Mouse (Mus musculus) heart, embryonic 15.5 days (tissue): Measurements from ENCODE around the gene Fah. TPM values are rescaled to one million over a fixed set of nuclear protein-coding genes. Genes with fewer than 3 reads are reported as not detected.

ENCODE experiments used
- ATAC-seq: fragments of 200-750 bp; cut with Nextera tagmentation; replicated peaks from 2 replicates; pipeline ENCODE4 v1.8.0; 2017; ENCODE audit warnings: low read depth, moderate TSS enrichment; ENCODE audit not compliant: insufficient number of reproducible peaks, insufficient read depth, low FRiP score
- H3K27ac ChIP-seq: fragments of 300-500 bp; sonication (generic); 2 replicates; pipeline ENCODE4 v1.5.1; 2015; ENCODE audit warnings: mild to moderate bottlenecking, inconsistent platforms
- H3K27me3 ChIP-seq: fragments of 300-500 bp; sonication (generic); 2 replicates; pipeline ENCODE4 v1.6.1; 2015; ENCODE audit warnings: inconsistent platforms
- H3K36me3 ChIP-seq: fragments of 300-500 bp; sonication (generic); 2 replicates; pipeline ENCODE4 v1.6.1; 2015; ENCODE audit warnings: mild to moderate bottlenecking, inconsistent platforms
- H3K4me1 ChIP-seq: fragments of 300-500 bp; sonication (generic); replicated peaks from 2 replicates; pipeline ENCODE4 v1.6.1; 2015; ENCODE audit warnings: inconsistent platforms
- H3K4me2 ChIP-seq: fragments of 300-500 bp; sonication (generic); 2 replicates; pipeline ENCODE4 v1.6.1; 2015; ENCODE audit warnings: inconsistent platforms, mild to moderate bottlenecking, moderate library complexity
- H3K4me3 ChIP-seq: fragments of 300-500 bp; sonication (generic); 2 replicates; pipeline ENCODE4 v1.5.1; 2015; ENCODE audit warnings: mild to moderate bottlenecking, inconsistent platforms
- H3K9ac ChIP-seq: fragments of 300-500 bp; sonication (generic); 2 replicates; pipeline ENCODE4 v1.6.1; 2015; ENCODE audit warnings: mild to moderate bottlenecking, inconsistent platforms
- H3K9me3 ChIP-seq: fragments of 300-500 bp; sonication (generic); replicated peaks from 2 replicates; pipeline ENCODE4 v1.6.1; 2016; ENCODE audit warnings: inconsistent platforms
- WGBS: fragments of 180-500 bp; shearing (Covaris S2); methylation state at CpG from one replicate; pipeline ENCODE4 v1.1.7; 2015; ENCODE audit warnings: mixed read lengths; 5-methylcytosine and 5-hydroxymethylcytosine counted together
- polyA plus RNA-seq: library from polyadenylated mRNA; unstranded; fragments of >200 nt; fragmentation: Nextera tagmentation; extraction: Ambion mirVana; gene quantifications from 2 replicates; pipeline ENCODE4 v1.2.1, GENCODE M21; 2015

Gene Fah
- polyA plus RNA-seq, 1 experiment from 2014 or later: 4.4 TPM

GRCm38 (mm10) chr7:84620956-84621355 lies 14.4 kb upstream of the Fah start:
- Histone ChIP-seq H3K4me1 (no peaks in the 10 kb centered on the region), H3K27ac (no peak overlapping the region), H3K4me3 (no peak overlapping the region), H3K36me3 (peaks cover 32% of the 10 kb centered on the region), H3K9me3 (no peaks in the 10 kb centered on the region), H3K9ac (no peak overlapping the region), H3K27me3 (no peaks in the 10 kb centered on the region), H3K4me2 (no peak overlapping the region)
- WGBS: 90% methylated on average over 3 of the region's 3 CpGs
- ATAC-seq: no peak

- 91% methylated on average over 2 of the region's 2 CpGs for WGBS
- Histone ChIP-seq H3K9me3 (no peaks in the 10 kb centered on the region), H3K4me1 (no peaks in the 10 kb centered on the region), H3K9ac (no peak overlapping the region), H3K36me3 (peaks cover 26% of the 10 kb centered on the region), H3K27ac (no peak overlapping the region), H3K4me3 (no peak overlapping the region), H3K4me2 (no peak overlapping the region), H3K27me3 (no peaks in the 10 kb centered on the region)
- no peak for ATAC-seq
Observed at GRCm38 (mm10) chr7:84618951-84619350, 12.4 kb upstream of the Fah start.

- no peak overlapping the region for H3K9ac ChIP-seq
- H3K36me3 ChIP-seq: peaks cover 7% of the 10 kb centered on the region; the same call in 1 of the 2 replicates
- H3K27ac ChIP-seq: no peak overlapping the region
- H3K4me3 ChIP-seq: no peak overlapping the region
- H3K4me2 ChIP-seq: no peak overlapping the region
- no peaks in the 10 kb centered on the region for H3K27me3 ChIP-seq
- ATAC-seq: no peak
- no peaks in the 10 kb centered on the region for H3K9me3 ChIP-seq
- no peaks in the 10 kb centered on the region for H3K4me1 ChIP-seq
- WGBS: 69% methylated on average over 4 of the region's 4 CpGs
Observed at GRCm38 (mm10) chr7:84612445-84612844, 5.9 kb upstream of the Fah start.

- H3K27ac ChIP-seq: no peak overlapping the region
- no peak overlapping the region for H3K9ac ChIP-seq
- no peaks in the 10 kb centered on the region for H3K36me3 ChIP-seq
- no peak overlapping the region for H3K4me2 ChIP-seq
- ATAC-seq: no peak
- no peak overlapping the region for H3K4me3 ChIP-seq
- H3K9me3 ChIP-seq: no peaks in the 10 kb centered on the region
- H3K27me3 ChIP-seq: no peaks in the 10 kb centered on the region
- peaks cover under 1% of the 10 kb centered on the region; the same call in 1 of the 2 replicates for H3K4me1 ChIP-seq
- 80% methylated on average over 1 of the region's 1 CpGs for WGBS
Observed at GRCm38 (mm10) chr7:84611609-84612008, 5.1 kb upstream of the Fah start.

GRCm38 (mm10) chr7:84605704-84606292 lies 724 bp downstream of the Fah start:
- H3K4me2 ChIP-seq: peak overlapping the region; percentile 98
- under 1% methylated on average over 36 of the region's 36 CpGs for WGBS
- H3K27me3 ChIP-seq: no peaks in the 10 kb centered on the region
- peak overlapping the region; percentile 66 for H3K4me3 ChIP-seq
- H3K36me3 ChIP-seq: no peaks in the 10 kb centered on the region
- no peak overlapping the region for H3K27ac ChIP-seq
- H3K9ac ChIP-seq: peak overlapping the region; percentile 64
- ATAC-seq: peak; percentile 82
- H3K9me3 ChIP-seq: no peaks in the 10 kb centered on the region
- H3K4me1 ChIP-seq: peaks cover 15% of the 10 kb centered on the region

- H3K27ac ChIP-seq: no peak overlapping the region
- H3K4me3 ChIP-seq: peak overlapping the region; percentile 66
- peak; percentile 20; the same call in 1 of the 2 replicates for ATAC-seq
- H3K4me1 ChIP-seq: peaks cover 15% of the 10 kb centered on the region
- H3K4me2 ChIP-seq: peak overlapping the region; percentile 98
- 14% methylated on average over 19 of the region's 19 CpGs for WGBS
- no peaks in the 10 kb centered on the region for H3K9me3 ChIP-seq
- H3K9ac ChIP-seq: peak overlapping the region; percentile 64
- no peaks in the 10 kb centered on the region for H3K36me3 ChIP-seq
- no peaks in the 10 kb centered on the region for H3K27me3 ChIP-seq
Observed at GRCm38 (mm10) chr7:84605033-84605687, 1.4 kb downstream of the Fah start.

GRCm38 (mm10) chr7:84604501-84604900 lies 2.0 kb downstream of the Fah start:
- no peak overlapping the region for H3K27ac ChIP-seq
- H3K9ac ChIP-seq: no peak overlapping the region
- no peaks in the 10 kb centered on the region for H3K36me3 ChIP-seq
- H3K27me3 ChIP-seq: no peaks in the 10 kb centered on the region
- 66% methylated on average over 3 of the region's 3 CpGs for WGBS
- ATAC-seq: no peak
- no peaks in the 10 kb centered on the region for H3K9me3 ChIP-seq
- 0 out of 2 replicates have a peak overlapping the region, but pooled peaks have one; percentile 98 for H3K4me2 ChIP-seq
- peaks cover 15% of the 10 kb centered on the region for H3K4me1 ChIP-seq
- H3K4me3 ChIP-seq: no peak overlapping the region

- 73% methylated on average over 3 of the region's 3 CpGs for WGBS
- Histone ChIP-seq H3K4me1 (peaks cover 12% of the 10 kb centered on the region), H3K4me2 (no peak overlapping the region), H3K9ac (no peak overlapping the region), H3K27ac (no peak overlapping the region), H3K36me3 (no peaks in the 10 kb centered on the region), H3K4me3 (no peak overlapping the region), H3K27me3 (no peaks in the 10 kb centered on the region), H3K9me3 (no peaks in the 10 kb centered on the region)
- ATAC-seq: no peak
Observed at GRCm38 (mm10) chr7:84601331-84601730, 5.2 kb downstream of the Fah start.

- Histone ChIP-seq H3K27ac (no peak overlapping the region), H3K4me1 (0 out of 2 replicates have a peak, but pooled peaks cover 8% of the 10 kb centered on the region), H3K9me3 (no peaks in the 10 kb centered on the region), H3K9ac (no peak overlapping the region), H3K4me2 (no peak overlapping the region), H3K27me3 (no peaks in the 10 kb centered on the region), H3K4me3 (no peak overlapping the region), H3K36me3 (no peaks in the 10 kb centered on the region)
- ATAC-seq: no peak
- 93% methylated on average over 2 of the region's 2 CpGs for WGBS
Observed at GRCm38 (mm10) chr7:84600631-84601030, 5.9 kb downstream of the Fah start.

GRCm38 (mm10) chr7:84596633-84597032 lies 9.9 kb downstream of the Fah start:
- Histone ChIP-seq H3K9me3 (no peaks in the 10 kb centered on the region), H3K4me3 (no peak overlapping the region), H3K27me3 (no peaks in the 10 kb centered on the region), H3K9ac (no peak overlapping the region), H3K4me1 (no peaks in the 10 kb centered on the region), H3K36me3 (no peaks in the 10 kb centered on the region), H3K27ac (no peak overlapping the region), H3K4me2 (no peak overlapping the region)
- ATAC-seq: no peak
- WGBS: 79% methylated on average over 3 of the region's 3 CpGs

- Histone ChIP-seq H3K36me3 (no peaks in the 10 kb centered on the region), H3K4me2 (no peak overlapping the region), H3K4me1 (no peaks in the 10 kb centered on the region), H3K9me3 (no peaks in the 10 kb centered on the region), H3K27ac (no peak overlapping the region), H3K9ac (no peak overlapping the region), H3K4me3 (no peak overlapping the region), H3K27me3 (no peaks in the 10 kb centered on the region)
- no peak for ATAC-seq
- 74% methylated on average over 3 of the region's 3 CpGs for WGBS
Observed at GRCm38 (mm10) chr7:84596002-84596401, 10.5 kb downstream of the Fah start.

- Histone ChIP-seq H3K9me3 (no peaks in the 10 kb centered on the region), H3K27ac (no peak overlapping the region), H3K36me3 (no peaks in the 10 kb centered on the region), H3K27me3 (no peaks in the 10 kb centered on the region), H3K4me1 (no peaks in the 10 kb centered on the region), H3K4me3 (no peak overlapping the region), H3K9ac (no peak overlapping the region), H3K4me2 (no peak overlapping the region)
- ATAC-seq: no peak
Observed at GRCm38 (mm10) chr7:84594917-84595303, 11.6 kb downstream of the Fah start.
